Mouse (Mus musculus): ENCODE data around the gene Cyp4f15. TPM values are rescaled to one million over a fixed set of nuclear protein-coding genes. Genes with fewer than 3 reads are reported as not detected.

Gene Cyp4f15
- not detected for total RNA-seq (2023)

DNA sequence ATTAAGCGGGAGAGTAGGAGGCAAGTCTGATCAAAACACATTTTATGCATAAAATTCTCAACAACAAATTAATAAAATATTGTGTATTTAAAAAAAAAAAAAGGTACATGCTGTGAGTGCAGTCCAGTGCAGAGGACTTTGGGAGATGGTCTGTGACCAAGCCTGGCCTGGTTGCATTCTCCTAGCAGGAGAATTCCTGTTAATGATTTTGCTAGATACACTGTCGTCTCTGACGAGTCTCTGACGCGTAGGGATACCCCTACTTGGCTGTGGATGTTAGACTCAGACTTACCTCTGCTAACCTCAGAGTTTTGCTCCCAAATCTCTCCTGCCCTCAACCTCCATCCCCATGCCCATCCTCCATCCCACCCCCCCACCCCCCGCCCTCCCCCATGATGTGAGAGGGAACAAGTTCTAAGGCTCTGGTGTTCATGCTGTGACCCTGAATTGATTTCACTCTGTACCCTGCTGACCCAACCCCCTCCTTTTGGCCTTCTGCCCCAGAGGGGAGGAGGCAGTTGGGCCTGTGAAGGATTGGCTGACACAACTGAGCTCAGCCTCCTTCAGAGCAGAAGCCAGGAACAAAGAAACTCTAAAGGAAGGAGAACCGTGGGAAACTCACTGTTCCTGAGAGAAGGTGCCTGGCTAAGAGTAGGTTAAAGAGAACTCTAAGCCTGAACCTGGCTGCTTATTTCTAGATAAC lies at the start of gene Cyp4f15:
TSS of gene Cyp4f15 (plus strand) at position 580 of the 703 bp plus-strand sequence.

DNA sequence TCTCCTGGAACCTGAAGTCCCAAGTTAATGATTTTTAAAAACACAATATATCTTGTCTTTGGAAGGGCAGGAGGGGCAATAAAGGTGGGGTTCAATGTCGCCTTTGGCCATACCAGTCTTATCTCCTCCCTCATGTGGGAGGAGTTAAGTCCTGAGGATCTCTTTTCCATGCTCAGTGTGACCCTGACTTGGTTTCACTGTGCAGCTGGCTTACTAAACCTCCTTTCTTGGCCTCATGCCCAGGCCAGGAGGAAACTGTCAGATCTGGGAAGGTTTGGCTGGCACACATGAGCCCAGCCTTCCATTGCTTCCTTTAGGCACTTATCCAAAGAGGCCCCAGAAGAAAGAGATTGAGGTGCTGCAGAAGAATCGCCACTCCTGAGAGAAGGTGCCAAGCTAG lies 26.7 kb upstream of the Cyp4f15 start, which contains the start of gene Cyp4f40:
TSS of gene Cyp4f40 (plus strand) at position 189 of the 400 bp plus-strand sequence.

Other genes starting within 250 kb of the Cyp4f15 start
- not detected for gene Cyp4f39, start 232.9 kb upstream of the Cyp4f15 start, total RNA-seq (2023)
- gene Cyp4f17, start 179.6 kb upstream of the Cyp4f15 start, total RNA-seq (2023) = 1.4 TPM
- gene Cyp4f16, start 149.1 kb upstream of the Cyp4f15 start, total RNA-seq (2023) = 6.7 TPM
- 0.44 TPM for gene Cyp4f37, start 64.3 kb upstream of the Cyp4f15 start, total RNA-seq (2023)
- gene Cyp4f40, start 26.7 kb upstream of the Cyp4f15 start, total RNA-seq (2023) = not detected
- gene Zfp871, start 102.7 kb downstream of the Cyp4f15 start, total RNA-seq (2023) = 104 TPM
- 0.59 TPM for gene Zfp811, start 124.3 kb downstream of the Cyp4f15 start, total RNA-seq (2023)
- 8.6 TPM for gene Zfp799, start 144.6 kb downstream of the Cyp4f15 start, total RNA-seq (2023)
- gene Zfp870, start 206.0 kb downstream of the Cyp4f15 start, total RNA-seq (2023) = 1.4 TPM
- gene Cyp4f14, start 231.7 kb downstream of the Cyp4f15 start, total RNA-seq (2023) = not detected

Measured in CD4-positive naive resting alpha-beta T cell, adult 57 days (primary cell).